Mouse (Mus musculus) lung, postnatal 0 days (tissue): Measurements from ENCODE around the gene Os9. TPM values are rescaled to one million over a fixed set of nuclear protein-coding genes. Genes with fewer than 3 reads are reported as not detected.

Source experiments
- ATAC-seq: fragments of 200-750 bp; cut with Nextera tagmentation; 2 replicates; pipeline ENCODE4 v1.8.0; 2017; ENCODE audit warnings: moderate library complexity
- DNase-seq: peaks from one replicate; pipeline ENCODE4 v3.0.0-alpha.2; 2016; ENCODE audit warnings: low spot score
- H3K27ac ChIP-seq: fragments of 300-500 bp; sonication (generic); 2 replicates; pipeline ENCODE4 v1.5.1; 2014; ENCODE audit warnings: antibody characterized with exemption, mild to moderate bottlenecking, low read length, mixed read lengths
- H3K27me3 ChIP-seq: fragments of 300-500 bp; sonication (generic); replicated peaks from 2 replicates; pipeline ENCODE4 v1.6.1; 2014; ENCODE audit warnings: low read length, mixed read lengths; ENCODE audit not compliant: insufficient read depth
- H3K36me3 ChIP-seq: fragments of 300-500 bp; sonication (generic); 2 replicates; pipeline ENCODE4 v1.6.1; 2014; ENCODE audit warnings: low read length, mixed read lengths; ENCODE audit not compliant: insufficient read depth
- H3K4me1 ChIP-seq: fragments of 300-500 bp; sonication (generic); 2 replicates; pipeline ENCODE4 v1.6.1; 2014; ENCODE audit warnings: antibody characterized with exemption, low read depth, low read length, mixed read lengths; ENCODE audit not compliant: insufficient read depth
- H3K4me2 ChIP-seq: fragments of 300-500 bp; sonication (generic); replicated peaks from 2 replicates; pipeline ENCODE4 v1.6.1; 2014; ENCODE audit warnings: low read depth, mild to moderate bottlenecking, low read length, moderate library complexity, mixed read lengths
- H3K4me3 ChIP-seq: fragments of 300-500 bp; sonication (generic); 2 replicates; pipeline ENCODE4 v1.5.1; 2014; ENCODE audit warnings: low read depth, low read length
- H3K9ac ChIP-seq: fragments of 300-500 bp; sonication (generic); replicated peaks from 2 replicates; pipeline ENCODE4 v1.6.1; 2014; ENCODE audit warnings: low read depth, mild to moderate bottlenecking
- H3K9me3 ChIP-seq: fragments of 300-500 bp; sonication (generic); 2 replicates; pipeline ENCODE4 v1.6.1; 2016; ENCODE audit warnings: low read length, mixed read lengths
- CTCF ChIP-seq: IDR thresholded peaks from 2 replicates; pipeline ENCODE4 v1.5.1; 2016; ENCODE audit warnings: antibody characterized with exemption, mild to moderate bottlenecking
- EP300 ChIP-seq: IDR thresholded peaks from 2 replicates; pipeline ENCODE4 v1.6.1; 2016; ENCODE audit warnings: antibody characterized with exemption, mild to moderate bottlenecking, control low read depth
- WGBS: fragments of 180-500 bp; shearing (Covaris S2); extraction: QIAGEN DNeasy Blood & Tissue Kit; methylation state at CpG from one replicate; pipeline ENCODE4 v1.1.7; 2014; 5-methylcytosine and 5-hydroxymethylcytosine counted together
- polyA plus RNA-seq: library from polyadenylated mRNA; unstranded; fragments of >200 nt; fragmentation: Nextera tagmentation; extraction: Ambion mirVana; gene quantifications from 2 replicates; pipeline ENCODE4 v1.2.1, GENCODE M21; 2015

The Os9 gene
- polyA plus RNA-seq, 1 experiment from 2014 or later = 112 TPM

DNA sequence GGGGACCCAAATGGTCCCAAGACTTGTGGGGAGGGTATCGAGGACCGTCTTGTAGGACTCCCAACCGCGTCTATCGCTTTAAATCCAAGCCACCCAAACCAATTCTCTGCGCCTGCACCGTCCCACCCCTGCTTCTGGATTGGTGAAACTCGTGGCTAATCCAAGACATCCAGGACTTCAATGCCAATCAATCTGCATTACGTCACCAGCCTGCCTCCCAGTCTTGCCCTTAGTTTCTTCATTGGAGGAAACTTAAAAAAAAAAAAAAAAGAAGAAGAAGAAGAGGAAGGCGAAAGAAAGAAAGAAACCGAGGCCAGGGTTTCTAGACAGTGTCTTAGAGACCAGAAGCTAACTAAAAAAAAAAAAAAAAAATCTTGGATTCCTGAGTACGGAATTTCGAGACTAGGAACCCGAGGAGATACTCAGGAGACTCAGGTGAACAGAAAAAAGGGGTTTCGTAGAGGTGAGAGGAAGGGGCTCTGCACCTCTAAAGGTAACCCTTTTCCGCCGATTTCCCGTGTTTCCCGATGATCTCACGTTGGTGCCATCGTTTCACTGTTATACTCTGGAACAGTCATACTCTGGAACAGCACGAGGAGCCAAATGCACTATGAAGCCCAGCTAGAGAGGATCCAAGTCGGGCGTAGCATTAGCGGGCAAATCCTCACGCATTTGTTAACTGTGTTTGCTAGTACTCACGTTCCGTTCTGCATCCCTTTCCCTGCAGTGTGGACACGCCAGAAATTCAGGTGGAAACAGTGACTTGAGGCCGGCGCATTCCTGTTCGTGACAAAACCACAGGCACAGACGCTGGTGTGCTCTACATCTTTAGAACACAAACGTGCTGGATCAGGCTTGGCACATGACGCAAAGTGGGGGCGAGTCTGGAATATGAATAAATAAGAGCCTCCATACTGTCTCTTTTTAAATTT lies 50.5 kb downstream of the Os9 start, which contains the start of gene Tspan31:
TSS of gene Tspan31 (minus strand) at position 75 of the 932 bp plus-strand sequence.
- no peaks in the 10 kb centered on the region for H3K9me3 ChIP-seq
- H3K4me1 ChIP-seq = peaks cover 11% of the 10 kb centered on the region; the same call in 1 of the 2 replicates
- under 1% methylated on average over 36 of the region's 36 CpGs for WGBS
- H3K27me3 ChIP-seq = no peaks in the 10 kb centered on the region
- ATAC-seq (peak; percentile 96), DNase-seq (peak; percentile 98)
- H3K4me2 ChIP-seq = peak within 1 kb of the TSS; percentile 77
- peaks cover 16% of the 10 kb centered on the region for H3K36me3 ChIP-seq
- H3K9ac ChIP-seq = peak within 1 kb of the TSS; percentile 60
- peak within 1 kb of the TSS; percentile 59 for H3K4me3 ChIP-seq
- no peak for TF ChIP-seq CTCF
- peak; percentile 48; the same call in 1 of the 2 replicates for TF ChIP-seq EP300
- H3K27ac ChIP-seq = peak within 1 kb of the TSS; percentile 83

DNA sequence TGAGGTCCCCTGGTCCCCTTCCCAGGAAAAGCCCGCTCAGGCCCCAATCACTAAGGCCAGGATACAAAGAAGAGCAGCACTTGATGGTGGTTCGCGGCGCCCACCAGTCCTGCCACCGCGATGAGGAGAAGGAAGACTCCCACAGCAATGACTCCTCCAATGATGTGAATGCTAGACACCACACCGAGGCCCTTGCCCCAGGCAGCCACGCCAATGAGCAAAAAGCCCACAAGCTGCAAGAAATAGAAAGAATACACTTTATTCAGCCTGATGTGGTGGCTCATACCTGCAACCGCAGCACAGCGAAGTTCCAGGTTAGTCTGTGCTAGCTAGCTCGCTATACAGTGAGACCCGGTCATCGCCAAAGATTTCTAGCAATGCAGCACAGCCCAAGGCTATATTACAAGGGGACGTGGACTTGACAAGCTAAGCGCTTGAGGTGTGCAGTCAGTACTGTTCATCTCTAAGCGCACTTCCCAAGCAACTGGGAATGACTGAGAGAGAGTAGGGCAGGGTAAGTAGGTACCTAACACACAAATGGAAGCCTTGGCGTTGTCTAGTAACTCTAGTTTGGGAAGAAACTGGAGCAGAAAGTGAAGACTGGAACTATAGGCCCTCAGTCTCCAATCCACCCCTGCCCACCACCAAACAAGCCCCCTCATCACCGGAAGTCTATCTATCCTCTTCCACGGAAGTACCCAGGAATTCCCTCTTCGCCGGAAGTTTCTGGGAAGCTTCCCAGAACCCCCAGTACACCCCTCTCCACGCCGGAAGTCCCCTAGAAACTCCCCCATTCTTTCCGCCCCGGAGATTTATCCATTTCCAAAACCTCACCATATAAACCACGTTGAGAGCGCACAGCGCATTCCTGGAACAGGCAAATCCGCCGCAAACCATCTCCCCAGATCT lies 51.4 kb downstream of the Os9 start:
- Histone ChIP-seq H3K4me2 (peak overlapping the region; percentile 77), H3K27me3 (no peaks in the 10 kb centered on the region), H3K27ac (peak overlapping the region; percentile 83), H3K4me3 (peak overlapping the region; percentile 59), H3K36me3 (peaks cover 20% of the 10 kb centered on the region), H3K9me3 (no peaks in the 10 kb centered on the region), H3K4me1 (peaks cover 11% of the 10 kb centered on the region; the same call in 1 of the 2 replicates), H3K9ac (peak overlapping the region; percentile 60)
- TF ChIP-seq EP300 (no peak), CTCF (no peak)
- 7% methylated on average over 30 of the region's 30 CpGs for WGBS
- DNase-seq = no peak
- ATAC-seq = peak; percentile 32

DNA sequence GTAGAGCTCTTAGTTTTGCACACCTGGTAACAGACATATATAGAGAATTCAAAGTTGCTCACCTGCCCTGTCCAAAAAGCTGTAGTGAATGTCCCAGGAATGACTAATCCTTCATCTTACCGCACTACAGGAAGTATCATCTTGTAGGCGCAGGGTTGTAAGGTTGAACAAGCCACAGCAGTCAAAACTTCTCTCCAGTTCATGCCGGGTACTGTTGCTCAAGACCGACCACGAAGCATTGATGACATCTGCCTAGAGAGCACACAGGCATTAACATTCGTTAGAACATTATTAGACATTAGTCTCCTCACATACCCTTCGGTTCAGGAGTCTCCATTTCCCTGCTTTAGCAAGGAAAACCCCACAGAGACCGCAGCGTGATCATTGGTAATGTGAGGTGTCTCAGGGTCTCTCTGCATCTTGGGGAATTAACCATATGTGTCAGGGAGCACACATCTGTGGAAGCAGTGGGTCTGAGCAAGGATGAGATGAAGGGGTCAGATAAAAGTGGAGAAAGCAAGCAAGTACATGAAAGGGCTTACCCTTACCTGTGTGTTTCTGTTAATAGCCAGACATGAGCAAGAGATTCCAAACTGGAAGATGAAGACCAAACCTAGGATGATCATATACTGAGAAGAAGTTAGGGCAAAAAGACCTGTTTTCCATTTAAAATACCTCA lies 52.4 kb downstream of the Os9 start:
- no peak for TF ChIP-seq EP300
- TF ChIP-seq CTCF = no peak
- Histone ChIP-seq H3K27ac (no peak overlapping the region), H3K9me3 (no peaks in the 10 kb centered on the region), H3K36me3 (peaks cover 20% of the 10 kb centered on the region), H3K9ac (no peak overlapping the region), H3K4me2 (no peak overlapping the region), H3K4me1 (peaks cover 14% of the 10 kb centered on the region; the same call in 1 of the 2 replicates), H3K27me3 (no peaks in the 10 kb centered on the region), H3K4me3 (no peak overlapping the region)
- DNase-seq (no peak), ATAC-seq (no peak)
- WGBS = 64% methylated on average over 9 of the region's 9 CpGs

DNA sequence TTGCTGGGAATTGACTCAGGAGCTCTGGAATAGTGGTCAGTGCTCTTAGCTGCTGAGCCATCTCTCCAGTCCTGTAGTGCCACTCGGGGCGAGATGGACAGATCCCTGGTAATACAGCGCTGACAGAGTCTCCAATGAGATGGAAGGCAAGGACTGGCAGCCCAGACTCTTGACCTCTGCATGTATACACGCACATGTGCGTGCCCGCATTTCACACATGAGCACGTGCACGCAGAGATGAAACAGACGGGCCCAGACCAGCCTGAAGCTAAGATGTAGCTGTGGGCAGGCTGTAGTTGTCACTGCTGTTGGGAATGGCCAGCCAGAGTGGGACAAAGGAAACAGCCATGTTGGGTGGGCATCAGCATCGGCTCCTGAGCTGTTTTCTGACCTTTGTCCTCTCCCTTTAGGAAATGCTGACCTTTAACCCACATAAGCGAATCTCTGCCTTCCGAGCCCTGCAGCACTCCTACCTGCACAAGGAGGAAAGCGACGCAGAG lies 54.4 kb downstream of the Os9 start:
- 91% methylated on average over 14 of the region's 14 CpGs for WGBS
- H3K36me3 ChIP-seq = peaks cover 20% of the 10 kb centered on the region
- no peak overlapping the region for H3K9ac ChIP-seq
- H3K27me3 ChIP-seq = no peaks in the 10 kb centered on the region
- no peak for DNase-seq
- H3K9me3 ChIP-seq = no peaks in the 10 kb centered on the region
- no peak overlapping the region for H3K27ac ChIP-seq
- no peak overlapping the region for H3K4me3 ChIP-seq
- H3K4me2 ChIP-seq = no peak overlapping the region
- TF ChIP-seq EP300 = no peak
- TF ChIP-seq CTCF = no peak
- H3K4me1 ChIP-seq = peaks cover 14% of the 10 kb centered on the region; the same call in 1 of the 2 replicates
- no peak for ATAC-seq

DNA sequence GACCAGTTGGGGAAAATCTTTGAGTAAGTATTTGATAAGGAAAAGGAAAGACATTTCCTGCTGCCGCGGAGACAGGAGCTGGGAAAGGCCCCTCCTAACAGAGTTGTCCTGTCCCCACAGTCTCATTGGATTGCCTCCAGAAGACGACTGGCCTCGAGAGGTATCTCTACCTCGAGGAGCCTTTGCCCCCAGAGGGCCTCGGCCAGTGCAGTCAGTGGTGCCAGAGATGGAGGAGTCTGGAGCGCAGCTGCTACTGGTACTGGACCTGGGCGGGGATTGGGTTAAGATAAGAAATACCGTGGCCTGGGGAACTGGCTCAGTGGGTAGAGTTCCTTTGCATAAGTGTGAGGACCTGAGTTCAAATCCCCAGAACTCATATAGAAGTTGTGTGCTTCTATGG lies 55.0 kb downstream of the Os9 start:
- no peak for ATAC-seq
- Histone ChIP-seq H3K27me3 (no peaks in the 10 kb centered on the region), H3K4me3 (no peak overlapping the region), H3K27ac (no peak overlapping the region), H3K4me1 (peaks cover 11% of the 10 kb centered on the region; the same call in 1 of the 2 replicates), H3K9me3 (no peaks in the 10 kb centered on the region), H3K4me2 (no peak overlapping the region), H3K9ac (no peak overlapping the region), H3K36me3 (peaks cover 20% of the 10 kb centered on the region)
- 66% methylated on average over 9 of the region's 9 CpGs for WGBS
- no peak for DNase-seq
- TF ChIP-seq EP300 = no peak
- no peak for TF ChIP-seq CTCF
